Mouse (Mus musculus) hindbrain, postnatal 0 days (tissue): ENCODE data around the gene Usp35. TPM values are rescaled to one million over a fixed set of nuclear protein-coding genes. Genes with fewer than 3 reads are reported as not detected.

Experiments used
- ATAC-seq: fragments of 200-750 bp; cut with Nextera tagmentation; 2 replicates; pipeline ENCODE4 v1.8.0; 2017; ENCODE audit warnings: mild to moderate bottlenecking, moderate TSS enrichment, moderate library complexity
- DNase-seq: peaks from one replicate; pipeline ENCODE4 v3.0.0-alpha.2; 2015; ENCODE audit warnings: low spot score
- H3K27ac ChIP-seq: fragments of 300-500 bp; sonication (generic); 2 replicates; pipeline ENCODE4 v1.5.1; 2014; ENCODE audit warnings: mild to moderate bottlenecking
- H3K27me3 ChIP-seq: fragments of 300-500 bp; sonication (generic); 2 replicates; pipeline ENCODE4 v1.6.1; 2014; ENCODE audit warnings: low read length, mixed read lengths; ENCODE audit not compliant: insufficient read depth
- H3K36me3 ChIP-seq: fragments of 300-500 bp; sonication (generic); 2 replicates; pipeline ENCODE4 v1.6.1; 2014; ENCODE audit warnings: low read length, mixed read lengths; ENCODE audit not compliant: insufficient read depth
- H3K4me1 ChIP-seq: fragments of 300-500 bp; sonication (generic); 2 replicates; pipeline ENCODE4 v1.6.1; 2014; ENCODE audit warnings: antibody characterized with exemption, low read length, mixed read lengths; ENCODE audit not compliant: insufficient read depth
- H3K4me2 ChIP-seq: fragments of 300-500 bp; sonication (generic); 2 replicates; pipeline ENCODE4 v1.6.1; 2014; ENCODE audit warnings: low read depth, mild to moderate bottlenecking, low read length, moderate library complexity, mixed read lengths
- H3K4me3 ChIP-seq: fragments of 300-500 bp; sonication (generic); 2 replicates; pipeline ENCODE4 v1.5.1; 2014; ENCODE audit warnings: low read length
- H3K9ac ChIP-seq: fragments of 300-500 bp; sonication (generic); replicated peaks from 2 replicates; pipeline ENCODE4 v1.6.1; 2014; ENCODE audit warnings: mild to moderate bottlenecking, low read length, moderate library complexity, mixed read lengths
- H3K9me3 ChIP-seq: fragments of 300-500 bp; sonication (generic); 2 replicates; pipeline ENCODE4 v1.6.1; 2016; ENCODE audit warnings: low read length, mixed read lengths
- CTCF ChIP-seq: IDR thresholded peaks from 2 replicates; pipeline ENCODE4 v1.5.1; 2016; ENCODE audit warnings: antibody characterized with exemption, control low read depth, low read depth
- whole genome bisulfite sequencing: fragments of 180-500 bp; shearing (Covaris S2); extraction: QIAGEN DNeasy Blood & Tissue Kit; methylation state at CpG from one replicate; pipeline ENCODE4 v1.1.7; 2014; 5-methylcytosine and 5-hydroxymethylcytosine counted together
- polyA plus RNA-seq: library from polyadenylated mRNA; unstranded; fragments of >200 nt; fragmentation: Nextera tagmentation; extraction: Ambion mirVana; gene quantifications from 2 replicates; pipeline ENCODE4 v1.2.1, GENCODE M21; 2015
- total RNA-seq: library from RNA; depleted of rRNA; stranded (reverse); fragments of >200 nt; gene quantifications from 2 replicates; pipeline ENCODE4 v1.2.3, GENCODE M21; 2014; rRNA removed

Gene Usp35
- total and polyA plus RNA-seq, 2 experiments from 2014 or later = 2.4 to 14.2 TPM

- ATAC-seq = peak; percentile 70
- H3K4me2 ChIP-seq = no peak overlapping the region
- WGBS = 4% methylated on average over 2 of the region's 2 CpGs
These were observed 34.4 kb downstream of the Usp35 start for GRCm38 (mm10) chr7:97297466-97297865.

GRCm38 (mm10) chr7:97296986-97297385, 34.8 kb downstream of the Usp35 start:
- Histone ChIP-seq H3K36me3 (peaks cover 13% of the 10 kb centered on the region; the same call in 1 of the 2 replicates), H3K27ac (no peak overlapping the region), H3K9me3 (no peaks in the 10 kb centered on the region), H3K9ac (no peak overlapping the region), H3K4me1 (no peaks in the 10 kb centered on the region), H3K4me2 (no peak overlapping the region), H3K4me3 (no peak overlapping the region), H3K27me3 (no peaks in the 10 kb centered on the region)
- DNase-seq = no peak
- 50% methylated on average over 2 of the region's 2 CpGs for WGBS
- no peak for ATAC-seq
- TF ChIP-seq CTCF = no peak

More at GRCm38 (mm10) chr7:97297466-97297865, 34.4 kb downstream of the Usp35 start:
- no peak overlapping the region for H3K4me3 ChIP-seq
- peak; percentile 93 for TF ChIP-seq CTCF
- H3K27me3 ChIP-seq = no peaks in the 10 kb centered on the region
- no peaks in the 10 kb centered on the region for H3K9me3 ChIP-seq
- H3K9ac ChIP-seq = no peak overlapping the region
- peak; percentile 83 for DNase-seq
- no peak overlapping the region for H3K27ac ChIP-seq
- H3K36me3 ChIP-seq = peaks cover 13% of the 10 kb centered on the region; the same call in 1 of the 2 replicates
- H3K4me1 ChIP-seq = no peaks in the 10 kb centered on the region

GRCm38 (mm10) chr7:97271068-97271467, 60.8 kb downstream of the Usp35 start:
- WGBS = 93% methylated on average over 1 of the region's 1 CpGs
- no peak overlapping the region for H3K27ac ChIP-seq

GRCm38 (mm10) chr7:97270367-97270766, 61.5 kb downstream of the Usp35 start:
- no peak for ATAC-seq

More at GRCm38 (mm10) chr7:97271068-97271467, 60.8 kb downstream of the Usp35 start:
- H3K9ac ChIP-seq = no peak overlapping the region
- no peaks in the 10 kb centered on the region for H3K4me1 ChIP-seq
- no peak overlapping the region for H3K4me2 ChIP-seq
- no peaks in the 10 kb centered on the region for H3K36me3 ChIP-seq
- no peaks in the 10 kb centered on the region for H3K27me3 ChIP-seq
- H3K4me3 ChIP-seq = no peak overlapping the region
- DNase-seq = no peak
- TF ChIP-seq CTCF = no peak
- no peak for ATAC-seq
- H3K9me3 ChIP-seq = no peaks in the 10 kb centered on the region

GRCm38 (mm10) chr7:97262541-97262940, 69.3 kb downstream of the Usp35 start:
- DNase-seq = no peak

More at GRCm38 (mm10) chr7:97270367-97270766, 61.5 kb downstream of the Usp35 start:
- no peak overlapping the region for H3K4me3 ChIP-seq
- TF ChIP-seq CTCF = no peak
- no peaks in the 10 kb centered on the region for H3K9me3 ChIP-seq
- H3K4me1 ChIP-seq = no peaks in the 10 kb centered on the region
- DNase-seq = no peak
- no peak overlapping the region for H3K4me2 ChIP-seq
- H3K27ac ChIP-seq = no peak overlapping the region
- H3K9ac ChIP-seq = no peak overlapping the region
- H3K36me3 ChIP-seq = no peaks in the 10 kb centered on the region
- no peaks in the 10 kb centered on the region for H3K27me3 ChIP-seq

More at GRCm38 (mm10) chr7:97262541-97262940, 69.3 kb downstream of the Usp35 start:
- no peak overlapping the region for H3K4me2 ChIP-seq
- no peaks in the 10 kb centered on the region for H3K27me3 ChIP-seq
- 67% methylated on average over 1 of the region's 1 CpGs for WGBS
- no peak for ATAC-seq
- no peak overlapping the region for H3K27ac ChIP-seq
- no peaks in the 10 kb centered on the region for H3K36me3 ChIP-seq
- no peak overlapping the region for H3K9ac ChIP-seq
- TF ChIP-seq CTCF = no peak
- no peak overlapping the region for H3K4me3 ChIP-seq
- H3K9me3 ChIP-seq = no peaks in the 10 kb centered on the region
- no peaks in the 10 kb centered on the region for H3K4me1 ChIP-seq

Other genes starting within 250 kb of the Usp35 start
- 5.2 and 8.4 TPM in 2 replicates for gene Kctd21, start 307 bp upstream of the Usp35 start, total RNA-seq
- gene Kctd21, start 307 bp upstream of the Usp35 start, polyA plus RNA-seq = 3.2 and 3.4 TPM in 2 replicates
- gene Alg8, start 39.6 kb upstream of the Usp35 start, total RNA-seq = 5.2 and 6.0 TPM in 2 replicates
- 11.4 and 11.8 TPM in 2 replicates for gene Alg8, start 39.6 kb upstream of the Usp35 start, polyA plus RNA-seq
- 340 and 423 TPM in 2 replicates for gene Ndufc2, start 68.0 kb upstream of the Usp35 start, total RNA-seq
- gene Ndufc2, start 68.0 kb upstream of the Usp35 start, polyA plus RNA-seq = 697 and 742 TPM in 2 replicates
- gene Thrsp, start 85.7 kb upstream of the Usp35 start, total RNA-seq = 5.2 and 6.4 TPM in 2 replicates
- gene Thrsp, start 85.7 kb upstream of the Usp35 start, polyA plus RNA-seq = 6.3 and 7.7 TPM in 2 replicates
- gene Kctd14, start 119.3 kb upstream of the Usp35 start, total RNA-seq = 0.68 and 1.5 TPM in 2 replicates
- 2.6 and 3.1 TPM in 2 replicates for gene Kctd14, start 119.3 kb upstream of the Usp35 start, polyA plus RNA-seq
- 28.3 and 39.5 TPM in 2 replicates for gene Ints4, start 148.9 kb upstream of the Usp35 start, total RNA-seq
- 29.3 and 30.2 TPM in 2 replicates for gene Ints4, start 148.9 kb upstream of the Usp35 start, polyA plus RNA-seq
- gene Aamdc, start 247.5 kb upstream of the Usp35 start, total RNA-seq = 9.4 and 17.4 TPM in 2 replicates
- 61.8 and 67.2 TPM in 2 replicates for gene Aamdc, start 247.5 kb upstream of the Usp35 start, polyA plus RNA-seq
- 16.7 and 18.2 TPM in 2 replicates for gene Rsf1, start 247.9 kb upstream of the Usp35 start, total RNA-seq
- 26.3 and 27.6 TPM in 2 replicates for gene Rsf1, start 247.9 kb upstream of the Usp35 start, polyA plus RNA-seq